Mouse (Mus musculus) duodenum, adult 2 months (tissue): ENCODE measurements around the gene Dmc1. TPM values are rescaled to one million over a fixed set of nuclear protein-coding genes. Genes with fewer than 3 reads are reported as not detected.

ENCODE experiments used
- polyA plus RNA-seq: library from polyadenylated mRNA; depleted of rRNA; stranded (reverse); fragments of >200 nt; gene quantifications from 2 replicates; pipeline ENCODE4 v1.2.3, GENCODE M21; 2012; ENCODE audit warnings: low replicate concordance; rRNA removed

Gene Dmc1
- 0.13 TPM in 1 of 2 replicates, not detected in the other for polyA plus RNA-seq

DNA sequence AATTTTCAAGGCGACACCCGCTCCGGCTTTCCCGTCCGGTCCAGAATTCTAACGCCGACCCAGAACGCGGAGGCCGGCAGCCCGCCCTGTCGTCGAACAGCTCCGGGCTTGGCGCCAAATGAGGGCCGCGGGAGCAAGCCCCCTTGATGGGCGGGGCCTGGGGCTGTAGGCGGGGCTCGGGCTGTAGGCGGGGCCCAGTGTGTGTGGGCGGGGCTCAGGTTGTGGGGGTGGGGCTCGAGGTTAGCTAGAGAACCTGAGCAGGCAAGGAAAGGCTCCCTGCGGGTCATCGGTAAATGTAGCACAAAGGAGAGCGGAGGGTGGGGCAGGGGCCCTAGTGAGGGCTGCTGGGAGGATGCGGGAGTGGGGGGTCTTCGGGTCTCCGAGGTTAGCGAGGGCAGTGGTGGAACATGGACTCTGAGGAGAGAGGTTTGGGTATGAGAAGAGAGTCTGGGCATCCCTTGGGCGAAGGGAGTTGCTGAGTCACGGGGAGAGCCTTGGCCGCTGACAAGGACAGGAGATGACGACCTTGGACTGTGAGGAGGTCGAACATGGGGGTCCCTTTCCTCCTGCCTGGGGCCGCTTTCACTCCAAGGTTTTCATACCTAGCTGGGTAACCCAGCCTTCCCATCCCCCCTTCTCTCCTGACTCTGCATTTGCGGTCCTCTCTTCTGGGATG, at the start of gene Dmc1:
Dmc1 (minus strand) TSS at position 120 of the 676 bp plus-strand sequence.

GRCm38 (mm10) chr15:79546410-79547288, 58.3 kb downstream of the Dmc1 start, which contains the start of gene Ddx17:
TSS of gene Ddx17 (minus strand) at chr15:79546741.

DNA sequence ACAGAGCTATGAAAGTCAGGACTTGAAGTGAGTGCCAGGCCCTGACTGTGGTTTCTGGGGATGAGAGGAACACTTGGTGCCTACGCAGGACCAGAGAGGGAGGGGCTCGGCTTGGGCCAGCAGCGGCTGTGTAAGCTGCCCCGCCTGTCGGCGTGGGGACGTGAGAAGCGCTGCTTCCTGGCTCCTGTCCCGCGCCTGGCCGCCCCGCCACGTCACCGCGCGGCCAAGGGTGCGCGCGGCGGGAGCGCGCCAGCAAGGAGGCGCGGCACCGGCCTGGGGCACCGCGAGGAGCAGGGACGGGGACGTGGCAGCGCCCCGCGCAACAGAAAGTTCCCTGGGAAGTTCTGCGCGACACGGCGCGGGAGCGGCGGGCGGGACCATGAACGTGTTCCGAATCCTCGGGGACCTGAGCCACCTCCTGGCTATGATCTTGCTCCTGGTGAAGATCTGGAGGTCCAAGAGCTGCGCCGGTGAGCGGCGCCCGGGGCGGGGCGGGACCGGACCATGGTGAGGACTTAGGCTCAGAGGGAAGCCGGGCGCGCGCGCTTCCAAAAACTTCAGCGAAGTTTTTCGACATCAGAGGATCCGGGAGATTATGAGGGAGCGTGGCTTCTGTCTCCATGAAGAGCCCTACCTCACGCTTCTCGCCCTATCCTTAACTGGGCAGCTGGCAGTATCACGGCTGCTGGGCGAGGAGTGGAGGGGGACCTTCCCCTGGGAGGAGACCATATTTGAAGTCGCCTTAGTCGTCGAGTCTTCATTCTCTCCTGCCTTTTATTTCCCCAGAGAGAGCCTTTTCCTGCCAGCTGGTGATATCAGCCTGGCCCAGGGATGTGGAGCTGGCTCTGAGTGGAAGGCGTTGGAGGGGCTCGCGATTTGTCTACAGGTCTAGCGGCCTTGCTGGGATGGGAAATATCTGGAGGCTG, 88.5 kb downstream of the Dmc1 start, which contains the start of gene Kdelr3:
Kdelr3 (plus strand) TSS at position 241 of the 926 bp plus-strand sequence.

Other genes with a start within 250 kb of the Dmc1 start
- 97.5 and 100 TPM in 2 replicates for gene Tmem184b, start 201.5 kb downstream of the Dmc1 start, polyA plus RNA-seq
- gene Csnk1e, start 149.5 kb downstream of the Dmc1 start, polyA plus RNA-seq = 14.1 and 18.0 TPM in 2 replicates
- gene Kcnj4, start 99.9 kb downstream of the Dmc1 start, polyA plus RNA-seq = not detected in 2 replicates
- 12.8 and 13.6 TPM in 2 replicates for gene Kdelr3, start 88.7 kb downstream of the Dmc1 start, polyA plus RNA-seq
- gene Ddx17, start 58.4 kb downstream of the Dmc1 start, polyA plus RNA-seq = 70.0 and 89.2 TPM in 2 replicates
- 0.08 and 0.22 TPM in 2 replicates for gene Fam227a, start 53.8 kb upstream of the Dmc1 start, polyA plus RNA-seq
- gene Cby1, start 54.1 kb upstream of the Dmc1 start, polyA plus RNA-seq = 7.6 and 9.6 TPM in 2 replicates
- gene Tomm22, start 65.8 kb upstream of the Dmc1 start, polyA plus RNA-seq = 16.2 and 23.5 TPM in 2 replicates
- gene Josd1, start 82.8 kb upstream of the Dmc1 start, polyA plus RNA-seq = 13.5 and 14.9 TPM in 2 replicates
- gene Gtpbp1, start 85.7 kb upstream of the Dmc1 start, polyA plus RNA-seq = 21.2 and 36.3 TPM in 2 replicates
- 18.8 and 19.8 TPM in 2 replicates for gene Sun2, start 137.4 kb upstream of the Dmc1 start, polyA plus RNA-seq
- 18.0 and 20.8 TPM in 2 replicates for gene Dnal4, start 172.7 kb upstream of the Dmc1 start, polyA plus RNA-seq
- gene Nptxr, start 199.7 kb upstream of the Dmc1 start, polyA plus RNA-seq = 1.1 and 1.2 TPM in 2 replicates
- gene Npcd, start 229.1 kb upstream of the Dmc1 start, polyA plus RNA-seq = 0.46 and 2.7 TPM in 2 replicates
- gene Cbx6, start 229.6 kb upstream of the Dmc1 start, polyA plus RNA-seq = 14.2 and 16.8 TPM in 2 replicates